Mouse (Mus musculus) lung, adult 2 months (tissue): ENCODE measurements around the gene Slc16a10. TPM values are rescaled to one million over a fixed set of nuclear protein-coding genes. Genes with fewer than 3 reads are reported as not detected.

Experiments
- DNase-seq: peaks from one replicate; pipeline ENCODE4 v3.0.0; 2022
- H3K4me1 ChIP-seq: fragments of 200-500 bp; 2 replicates; pipeline ENCODE4 v1.6.1; 2011; ENCODE audit warnings: low read length; ENCODE audit not compliant: control insufficient read depth, insufficient read depth
- H3K4me3 ChIP-seq: fragments of 200-500 bp; replicated peaks from 2 replicates; pipeline ENCODE3; 2011; ENCODE audit warnings: low read depth, mild to moderate bottlenecking, control low read depth, low read length; ENCODE audit errors: extremely low read depth
- CTCF ChIP-seq: fragments of 200-500 bp; IDR thresholded peaks from 2 replicates; pipeline ENCODE4 v1.5.1; 2011; ENCODE audit warnings: mild to moderate bottlenecking, low read length, control low read depth; ENCODE audit not compliant: insufficient read depth
- POLR2A ChIP-seq: fragments of 200-500 bp; IDR thresholded peaks from 2 replicates; pipeline ENCODE4 v1.6.1; 2011; ENCODE audit warnings: low read depth, mild to moderate bottlenecking, control low read depth, low read length, borderline replicate concordance; ENCODE audit errors: extremely low read depth
- WGBS: fragments of 180-500 bp; shearing (Covaris S2); methylation state at CpG from one replicate; pipeline ENCODE4 v1.1.7; 2018; 5-methylcytosine and 5-hydroxymethylcytosine counted together
- polyA plus RNA-seq: library from polyadenylated mRNA; depleted of rRNA; stranded (reverse); fragments of >200 nt; gene quantifications from 2 replicates; pipeline ENCODE4 v1.2.3, GENCODE M21; 2012

Slc16a10 gene
- polyA plus RNA-seq, 1 experiment: 20.7 TPM

GRCm38 (mm10) chr10:40161236-40161635, 19.2 kb upstream of the Slc16a10 start:
- no peak overlapping the region for H3K4me3 ChIP-seq
- DNase-seq: no peak
- TF ChIP-seq CTCF: no peak
- TF ChIP-seq POLR2A: no peak
- no peaks in the 10 kb centered on the region for H3K4me1 ChIP-seq
- WGBS: 90% methylated on average over 2 of the region's 2 CpGs

GRCm38 (mm10) chr10:40152550-40152857, 10.4 kb upstream of the Slc16a10 start:
- no peak overlapping the region for H3K4me3 ChIP-seq
- no peak for TF ChIP-seq CTCF
- TF ChIP-seq POLR2A: no peak
- WGBS: 61% methylated on average over 4 of the region's 4 CpGs
- H3K4me1 ChIP-seq: no peaks in the 10 kb centered on the region
- no peak for DNase-seq

- DNase-seq: no peak
Measured at GRCm38 (mm10) chr10:40151852-40152549, 9.9 kb upstream of the Slc16a10 start.

GRCm38 (mm10) chr10:40149584-40150145, 7.6 kb upstream of the Slc16a10 start:
- H3K4me3 ChIP-seq: no peak overlapping the region
- no peak for DNase-seq
- WGBS: 94% methylated on average over 5 of the region's 5 CpGs
- TF ChIP-seq POLR2A: no peak
- no peak for TF ChIP-seq CTCF
- H3K4me1 ChIP-seq: no peaks in the 10 kb centered on the region

More at GRCm38 (mm10) chr10:40151852-40152549, 9.9 kb upstream of the Slc16a10 start:
- no peaks in the 10 kb centered on the region for H3K4me1 ChIP-seq
- WGBS: 68% methylated on average over 8 of the region's 8 CpGs
- no peak overlapping the region for H3K4me3 ChIP-seq
- no peak for TF ChIP-seq POLR2A
- no peak for TF ChIP-seq CTCF

GRCm38 (mm10) chr10:40147325-40148059, 5.4 kb upstream of the Slc16a10 start:
- Histone ChIP-seq H3K4me1 (no peaks in the 10 kb centered on the region), H3K4me3 (no peak overlapping the region)
- DNase-seq: no peak
- whole genome bisulfite sequencing: 82% methylated on average over 8 of the region's 8 CpGs
- TF ChIP-seq POLR2A (no peak), CTCF (no peak)

GRCm38 (mm10) chr10:40146451-40146850, 4.4 kb upstream of the Slc16a10 start:
- WGBS: 47% methylated on average over 3 of the region's 3 CpGs
- DNase-seq: no peak
- Histone ChIP-seq H3K4me1 (no peaks in the 10 kb centered on the region), H3K4me3 (no peak overlapping the region)
- no peak for TF ChIP-seq POLR2A
- no peak for TF ChIP-seq CTCF

GRCm38 (mm10) chr10:40144815-40145214, 2.8 kb upstream of the Slc16a10 start:
- Histone ChIP-seq H3K4me3 (no peak overlapping the region), H3K4me1 (no peaks in the 10 kb centered on the region)
- TF ChIP-seq POLR2A: no peak
- no peak for TF ChIP-seq CTCF
- no peak for DNase-seq
- WGBS: 75% methylated on average over 1 of the region's 1 CpGs

- DNase-seq: peak; percentile 18
- 19% methylated on average over 27 of the region's 27 CpGs for WGBS
- no peak for TF ChIP-seq POLR2A
- TF ChIP-seq CTCF: no peak
Measured at GRCm38 (mm10) chr10:40141016-40141851, 824 bp downstream of the Slc16a10 start.

GRCm38 (mm10) chr10:40139646-40140045, 2.4 kb downstream of the Slc16a10 start:
- TF ChIP-seq POLR2A: no peak
- TF ChIP-seq CTCF: no peak

More at GRCm38 (mm10) chr10:40141016-40141851, 824 bp downstream of the Slc16a10 start:
- Histone ChIP-seq H3K4me1 (no peaks in the 10 kb centered on the region), H3K4me3 (peak overlapping the region; percentile 63)

More at GRCm38 (mm10) chr10:40139646-40140045, 2.4 kb downstream of the Slc16a10 start:
- WGBS: 83% methylated on average over 4 of the region's 4 CpGs
- no peak for DNase-seq
- H3K4me1 ChIP-seq: no peaks in the 10 kb centered on the region
- no peak overlapping the region for H3K4me3 ChIP-seq
